Mouse (Mus musculus): ENCODE data around the gene Tns2. TPM values are rescaled to one million over a fixed set of nuclear protein-coding genes. Genes with fewer than 3 reads are reported as not detected.

Gene Tns2
- polyA plus RNA-seq (2015; fragmentation: Nextera tagmentation; extraction: Ambion mirVana), result 10.5 and 15.9 TPM in 2 replicates

DNA sequence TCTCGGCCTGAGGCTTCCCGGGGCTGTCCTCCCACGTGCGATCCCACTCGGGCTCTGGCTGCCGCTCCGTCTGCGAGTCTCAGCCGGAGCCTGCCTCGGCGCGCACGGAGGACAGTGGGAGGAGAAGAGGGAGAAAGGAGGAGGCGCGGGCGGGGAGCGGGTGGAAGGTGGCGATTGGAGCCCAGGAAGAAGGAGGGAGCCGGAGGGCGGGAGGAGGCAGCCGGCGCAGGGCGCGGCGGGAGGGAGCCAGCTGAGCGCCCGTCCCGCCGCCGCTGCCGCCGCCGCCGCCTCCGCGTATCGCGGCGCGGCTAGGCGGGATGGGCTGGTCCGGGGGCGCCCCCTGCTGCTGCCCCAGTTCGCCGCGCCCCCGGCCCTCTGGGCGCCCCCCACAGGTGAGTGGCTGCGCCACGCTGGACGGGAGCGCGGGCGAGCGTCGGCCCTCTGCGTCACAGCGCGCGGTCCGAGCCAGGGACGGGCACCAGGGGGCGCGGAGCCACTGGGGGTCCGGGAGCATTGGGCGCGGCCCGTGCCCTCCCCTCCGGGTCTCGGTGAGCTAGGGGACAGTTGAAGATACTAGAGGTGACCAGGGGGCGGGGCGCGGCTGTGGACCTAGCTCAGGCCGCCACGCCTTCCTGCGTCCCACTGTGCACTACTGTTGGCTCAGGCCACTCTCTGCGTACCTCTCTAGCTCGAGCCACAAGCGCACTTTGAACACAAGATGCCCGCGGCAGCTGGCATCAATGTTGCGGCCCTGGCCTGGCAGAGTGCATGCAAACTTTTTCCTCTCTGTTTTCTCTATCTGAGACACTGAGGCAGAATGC is at the start of gene Tns2:
Gene Tns2, plus strand, starts transcription at position 253 of the 821 bp plus-strand sequence.
- H3K4me2 ChIP-seq, result peak within 1 kb of the TSS; percentile 78
- H3K27ac ChIP-seq (replicated peaks), result peak within 1 kb of the TSS; percentile 84
- WGBS, result 1% methylated on average over 52 of the region's 82 CpGs
- no peaks in the 10 kb centered on the region for H3K9me3 ChIP-seq
- peaks cover 74% of the 10 kb centered on the region for H3K4me1 ChIP-seq (replicated peaks)
- peaks cover 30% of the 10 kb centered on the region for H3K36me3 ChIP-seq
- ATAC-seq (ENCODE audit: low read depth), result peak; percentile 44
- peak within 1 kb of the TSS; percentile 48 for H3K4me3 ChIP-seq
- H3K27me3 ChIP-seq, result peaks cover 54% of the 10 kb centered on the region
- peak within 1 kb of the TSS; percentile 71 for H3K9ac ChIP-seq

DNA sequence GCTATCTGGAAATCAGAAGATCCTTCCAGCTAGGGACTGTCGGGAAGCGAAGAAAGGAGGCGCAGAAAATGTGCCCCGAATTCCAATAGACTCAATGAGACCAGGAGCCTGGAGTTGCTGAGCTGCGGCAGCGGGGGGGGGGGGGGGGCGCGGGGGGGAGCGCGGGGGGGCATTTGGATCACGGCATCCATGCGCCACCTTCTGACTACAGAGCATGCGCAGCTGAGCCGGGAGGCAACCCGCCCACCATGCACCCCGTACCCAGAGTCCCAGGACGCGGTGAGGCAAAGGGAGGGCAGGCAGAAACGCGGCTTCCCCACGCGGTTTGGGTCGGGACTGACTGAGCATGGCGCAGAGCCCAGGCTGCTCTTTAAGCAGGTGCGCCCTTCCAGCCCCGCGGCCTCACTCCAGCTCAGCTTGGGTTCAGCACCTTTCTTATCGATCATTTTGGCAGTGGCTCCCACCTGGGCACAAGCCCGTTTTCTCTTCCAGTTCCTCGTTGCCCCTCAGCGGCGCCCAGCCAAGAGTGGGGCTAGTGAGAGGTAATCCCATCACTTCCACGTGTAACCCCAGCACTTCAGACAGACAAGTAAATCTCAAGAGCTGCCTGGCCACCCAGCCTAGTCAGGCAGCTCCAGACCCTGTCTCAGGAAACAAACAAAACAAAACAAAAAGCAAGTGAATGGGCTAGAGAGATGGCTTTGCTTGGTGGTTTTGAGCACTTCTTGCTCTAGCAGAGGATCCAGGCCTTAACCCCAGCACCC is 48.1 kb upstream of the Tns2 start:
- H3K4me3 ChIP-seq, result peak overlapping the region; percentile 53
- peaks cover 8% of the 10 kb centered on the region; the same call in 1 of the 2 replicates for H3K27me3 ChIP-seq
- peaks cover 5% of the 10 kb centered on the region; the same call in 1 of the 2 replicates for H3K4me1 ChIP-seq (replicated peaks)
- no peaks in the 10 kb centered on the region for H3K9me3 ChIP-seq
- peak overlapping the region; percentile 74 for H3K4me2 ChIP-seq
- peak overlapping the region; percentile 78 for H3K27ac ChIP-seq (replicated peaks)
- 1% methylated on average over 26 of the region's 33 CpGs for WGBS
- peak overlapping the region; percentile 77 for H3K9ac ChIP-seq
- ATAC-seq (ENCODE audit: low read depth), result peak; percentile 91
- H3K36me3 ChIP-seq, result no peaks in the 10 kb centered on the region

- Histone ChIP-seq H3K27me3 (no peaks in the 10 kb centered on the region; the same call in 1 of the 2 replicates), H3K36me3 (no peaks in the 10 kb centered on the region), H3K4me2 (no peak overlapping the region), H3K27ac (replicated peaks) (no peak overlapping the region), H3K9ac (no peak overlapping the region), H3K4me3 (no peak overlapping the region), H3K4me1 (replicated peaks) (peaks cover 5% of the 10 kb centered on the region; the same call in 1 of the 2 replicates), H3K9me3 (no peaks in the 10 kb centered on the region)
- no peak for ATAC-seq (ENCODE audit: low read depth)
- WGBS, result 91% methylated on average over 15 of the region's 15 CpGs
Observed at GRCm38 (mm10) chr15:102056495-102057174, 43.6 kb upstream of the Tns2 start.

DNA sequence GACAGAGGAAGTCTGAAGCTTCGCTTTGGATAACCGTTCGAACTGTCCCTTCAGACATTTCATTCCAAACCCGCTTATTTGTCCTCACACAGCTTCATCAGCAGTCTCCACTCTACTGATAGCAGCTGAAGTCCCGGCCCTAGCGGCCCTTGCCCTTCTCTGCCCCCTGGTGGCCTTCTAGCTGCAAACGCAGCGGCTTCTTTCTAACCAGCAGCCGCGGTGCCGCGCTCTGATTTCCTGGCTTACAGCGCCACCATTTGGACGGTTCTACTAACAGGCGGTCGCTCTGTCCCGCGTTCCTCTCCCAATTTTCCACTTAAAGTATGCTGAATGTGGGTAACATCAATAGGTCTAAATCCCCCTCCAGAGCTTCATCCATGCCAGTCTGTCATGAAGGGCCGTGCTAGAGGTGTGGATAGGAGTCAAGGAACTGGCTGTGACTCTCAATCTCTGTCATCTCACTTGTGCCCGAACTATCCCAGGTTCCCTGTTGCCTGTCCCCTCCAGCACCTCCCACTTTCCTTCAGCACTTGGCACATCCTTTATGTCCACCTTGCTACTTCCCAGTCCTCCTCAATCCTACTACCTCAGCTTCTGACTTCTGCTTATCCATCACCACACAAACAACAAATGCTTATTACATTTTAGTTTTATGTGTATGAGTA is 34.4 kb upstream of the Tns2 start:
- H3K36me3 ChIP-seq, result no peaks in the 10 kb centered on the region
- H3K4me1 ChIP-seq (replicated peaks), result no peaks in the 10 kb centered on the region
- no peak overlapping the region for H3K27ac ChIP-seq (replicated peaks)
- 6% methylated on average over 20 of the region's 20 CpGs for WGBS
- ATAC-seq (ENCODE audit: low read depth), result peak; percentile 77
- no peak overlapping the region for H3K4me3 ChIP-seq
- no peaks in the 10 kb centered on the region for H3K9me3 ChIP-seq
- H3K27me3 ChIP-seq, result peaks cover 34% of the 10 kb centered on the region
- no peak overlapping the region for H3K9ac ChIP-seq
- no peak overlapping the region for H3K4me2 ChIP-seq

GRCm38 (mm10) chr15:102070476-102071467 is 29.4 kb upstream of the Tns2 start:
- no peak overlapping the region for H3K27ac ChIP-seq (replicated peaks)
- no peak overlapping the region for H3K4me2 ChIP-seq
- H3K4me3 ChIP-seq, result no peak overlapping the region
- H3K9ac ChIP-seq, result no peak overlapping the region
- H3K9me3 ChIP-seq, result no peaks in the 10 kb centered on the region
- peaks cover 19% of the 10 kb centered on the region for H3K4me1 ChIP-seq (replicated peaks)
- no peaks in the 10 kb centered on the region for H3K36me3 ChIP-seq
- peaks cover 34% of the 10 kb centered on the region for H3K27me3 ChIP-seq
- no peak for ATAC-seq (ENCODE audit: low read depth)
- 77% methylated on average over 13 of the region's 13 CpGs for WGBS

DNA sequence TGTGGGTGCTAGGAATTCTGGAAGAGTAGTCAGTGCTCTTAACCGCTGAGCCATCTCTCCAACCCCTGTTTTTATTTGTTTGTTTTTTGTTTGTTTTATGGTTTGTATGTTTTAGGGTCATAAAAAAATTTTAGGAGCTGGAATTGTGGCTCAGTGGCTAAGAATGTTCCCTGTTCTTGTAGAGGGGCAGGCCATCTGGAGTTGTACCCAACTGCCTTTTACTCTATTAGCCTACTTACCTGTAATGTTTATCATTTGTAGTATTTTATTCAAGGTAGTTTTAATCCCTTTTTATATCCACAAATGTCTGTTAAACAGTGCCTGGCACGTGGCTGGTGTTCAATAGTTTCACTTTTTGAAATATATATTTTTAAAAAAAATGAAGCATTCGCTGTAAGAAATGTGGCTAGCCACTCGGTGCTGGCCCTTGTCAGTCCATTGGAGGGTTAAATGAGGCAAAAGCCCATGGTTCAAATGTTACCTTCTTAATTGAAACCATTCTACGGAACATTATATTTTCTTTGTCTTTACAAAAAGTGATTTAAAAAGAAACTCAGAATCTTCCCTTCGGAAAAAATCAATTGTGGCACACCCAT is 27.2 kb upstream of the Tns2 start:
- H3K27ac ChIP-seq (replicated peaks), result peak overlapping the region; percentile 99
- H3K4me3 ChIP-seq, result peak overlapping the region; percentile 94
- H3K9ac ChIP-seq, result peak overlapping the region; percentile 41; the same call in 1 of the 2 replicates
- peaks cover 11% of the 10 kb centered on the region; the same call in 1 of the 2 replicates for H3K27me3 ChIP-seq
- ATAC-seq (ENCODE audit: low read depth), result peak; percentile 30
- H3K9me3 ChIP-seq, result no peaks in the 10 kb centered on the region
- no peaks in the 10 kb centered on the region for H3K36me3 ChIP-seq
- H3K4me2 ChIP-seq, result peak overlapping the region; percentile 93
- WGBS, result 13% methylated on average over 6 of the region's 6 CpGs
- H3K4me1 ChIP-seq (replicated peaks), result peaks cover 25% of the 10 kb centered on the region

DNA sequence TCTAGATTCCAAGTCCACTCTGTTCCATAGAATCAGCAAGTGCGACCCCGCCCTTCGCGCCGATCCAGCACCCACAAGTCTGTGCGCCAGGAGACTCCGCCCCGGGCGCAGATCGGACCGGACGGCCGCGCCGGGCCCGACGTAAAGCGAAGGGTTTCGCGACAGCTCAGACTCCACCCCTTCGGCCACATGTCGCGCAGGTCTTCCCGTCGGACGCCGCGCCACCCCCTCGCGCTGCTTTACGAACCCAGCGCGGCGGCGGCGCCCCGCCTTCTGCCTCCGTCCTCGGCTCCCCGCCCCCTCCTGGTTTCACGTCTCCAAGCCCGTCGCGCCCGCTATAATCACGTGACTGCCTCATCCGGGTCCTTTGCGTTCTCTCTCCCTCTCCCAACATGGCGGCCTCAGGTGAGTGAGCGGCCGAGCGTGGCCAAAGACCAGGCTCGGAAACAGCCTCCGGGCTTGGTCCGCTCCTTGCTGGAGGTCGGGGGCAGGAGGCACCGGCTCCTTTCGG is 26.6 kb upstream of the Tns2 start, which contains the start of gene Eif4b:
Gene Eif4b, plus strand, starts transcription at position 215 of the 511 bp plus-strand sequence.
- Histone ChIP-seq H3K36me3 (no peaks in the 10 kb centered on the region), H3K4me2 (peak within 1 kb of the TSS; percentile 93), H3K4me1 (replicated peaks) (peaks cover 25% of the 10 kb centered on the region), H3K9me3 (no peaks in the 10 kb centered on the region), H3K9ac (peak within 1 kb of the TSS; percentile 95), H3K27me3 (peaks cover 11% of the 10 kb centered on the region; the same call in 1 of the 2 replicates), H3K27ac (replicated peaks) (peak within 1 kb of the TSS; percentile 99), H3K4me3 (peak within 1 kb of the TSS; percentile 94)
- WGBS, result under 1% methylated on average over 58 of the region's 58 CpGs
- ATAC-seq (ENCODE audit: low read depth), result peak; percentile 92

DNA sequence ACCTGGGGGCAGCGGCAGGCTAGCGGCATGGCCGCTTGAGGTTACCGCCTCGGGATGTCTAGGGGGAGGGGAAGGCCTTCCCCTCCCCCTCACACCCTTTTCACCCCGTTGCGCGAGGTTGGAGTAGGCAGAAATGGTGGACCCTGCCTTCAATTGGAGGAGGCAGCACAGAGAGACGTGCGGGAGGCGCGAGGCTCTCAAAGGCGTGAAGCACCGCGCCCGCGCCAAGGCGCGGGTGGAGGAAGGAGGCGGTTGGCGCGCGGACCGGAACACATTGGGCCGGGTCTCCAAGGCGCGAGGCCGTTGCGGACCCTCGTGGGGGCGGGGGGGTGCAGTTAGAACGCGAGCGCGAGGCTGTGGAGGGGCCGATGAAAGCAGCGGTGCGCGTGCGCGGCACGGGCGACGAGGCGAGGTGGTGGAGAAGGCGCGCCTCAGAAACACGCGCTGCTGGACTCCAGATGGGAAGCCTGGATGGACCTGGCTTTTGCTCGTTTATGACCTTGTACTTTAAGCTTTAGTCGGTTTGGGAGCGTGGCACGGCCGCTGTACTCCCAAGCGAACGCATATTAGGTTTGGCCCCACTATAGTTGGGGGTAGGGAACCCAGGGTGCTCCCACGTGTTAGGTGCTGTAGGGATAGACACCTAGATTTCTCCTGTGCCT is 26.0 kb upstream of the Tns2 start:
- H3K4me2 ChIP-seq, result peak overlapping the region; percentile 93
- under 1% methylated on average over 57 of the region's 57 CpGs for WGBS

GRCm38 (mm10) chr15:102074876-102075585 is 25.2 kb upstream of the Tns2 start:
- Histone ChIP-seq H3K36me3 (no peaks in the 10 kb centered on the region), H3K27me3 (peaks cover 8% of the 10 kb centered on the region; the same call in 1 of the 2 replicates), H3K4me2 (peak overlapping the region; percentile 93), H3K9me3 (no peaks in the 10 kb centered on the region), H3K27ac (replicated peaks) (no peak overlapping the region), H3K4me1 (replicated peaks) (peaks cover 25% of the 10 kb centered on the region), H3K9ac (peak overlapping the region; percentile 95), H3K4me3 (peak overlapping the region; percentile 94)
- no peak for ATAC-seq (ENCODE audit: low read depth)
- WGBS, result 20% methylated on average over 11 of the region's 11 CpGs

More for the DNA sequence above, 26.0 kb upstream of the Tns2 start:
- H3K9me3 ChIP-seq, result no peaks in the 10 kb centered on the region
- peak; percentile 70 for ATAC-seq (ENCODE audit: low read depth)
- H3K27ac ChIP-seq (replicated peaks), result peak overlapping the region; percentile 99
- H3K27me3 ChIP-seq, result peaks cover 11% of the 10 kb centered on the region; the same call in 1 of the 2 replicates
- peak overlapping the region; percentile 95 for H3K9ac ChIP-seq
- H3K4me3 ChIP-seq, result peak overlapping the region; percentile 94
- peaks cover 25% of the 10 kb centered on the region for H3K4me1 ChIP-seq (replicated peaks)
- no peaks in the 10 kb centered on the region for H3K36me3 ChIP-seq

Measured in neural tube, embryonic 13.5 days (tissue).